Mouse (Mus musculus) cerebellum, postnatal 25 days (tissue): ENCODE measurements at regions not wholly inside any gene's neighbourhood (a gene's known extent, or its start where the extent isn't known, plus 50 kb on each side); places are given as distances from the start of the nearest gene placed in this dataset.

Experiments
- DNase-seq, 2 experiments: peaks; one replicate each; pipeline ENCODE4 v3.0.0; 2021; ENCODE audit warnings: mixed read lengths in 2 of 2

GRCm38 (mm10) chr16:72152920-72153319 lies 155.2 kb upstream of the Robo1 start:
- DNase-seq = no peak

GRCm38 (mm10) chr16:72157913-72158312 lies 150.2 kb upstream of the Robo1 start:
- DNase-seq = peak in 1 of 2 experiments; percentile 2

- DNase-seq = no peak
Observed at GRCm38 (mm10) chr16:72159411-72159810, 148.7 kb upstream of the Robo1 start.

DNA sequence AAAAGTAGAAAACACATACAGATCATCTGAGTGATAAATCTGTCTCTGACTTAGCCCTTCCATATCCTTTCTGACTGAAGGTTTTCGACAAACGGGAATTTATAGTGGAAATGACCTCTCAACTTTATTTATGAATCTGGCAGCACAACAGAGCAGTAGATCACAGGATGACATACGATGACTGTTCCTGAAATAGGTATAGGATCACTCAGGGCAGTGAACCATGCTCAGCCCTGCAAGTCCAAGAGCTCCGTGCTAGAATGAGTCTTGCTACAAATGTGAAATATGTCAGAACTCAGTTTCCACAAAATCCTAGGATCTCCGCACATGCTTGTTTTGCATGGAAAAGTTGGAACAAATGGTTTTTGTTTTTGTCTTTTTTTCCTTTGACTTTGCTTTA lies 132.4 kb upstream of the Robo1 start:
- no peak for DNase-seq

- no peak for DNase-seq
Observed at GRCm38 (mm10) chr16:72194320-72194719, 113.8 kb upstream of the Robo1 start.

DNA sequence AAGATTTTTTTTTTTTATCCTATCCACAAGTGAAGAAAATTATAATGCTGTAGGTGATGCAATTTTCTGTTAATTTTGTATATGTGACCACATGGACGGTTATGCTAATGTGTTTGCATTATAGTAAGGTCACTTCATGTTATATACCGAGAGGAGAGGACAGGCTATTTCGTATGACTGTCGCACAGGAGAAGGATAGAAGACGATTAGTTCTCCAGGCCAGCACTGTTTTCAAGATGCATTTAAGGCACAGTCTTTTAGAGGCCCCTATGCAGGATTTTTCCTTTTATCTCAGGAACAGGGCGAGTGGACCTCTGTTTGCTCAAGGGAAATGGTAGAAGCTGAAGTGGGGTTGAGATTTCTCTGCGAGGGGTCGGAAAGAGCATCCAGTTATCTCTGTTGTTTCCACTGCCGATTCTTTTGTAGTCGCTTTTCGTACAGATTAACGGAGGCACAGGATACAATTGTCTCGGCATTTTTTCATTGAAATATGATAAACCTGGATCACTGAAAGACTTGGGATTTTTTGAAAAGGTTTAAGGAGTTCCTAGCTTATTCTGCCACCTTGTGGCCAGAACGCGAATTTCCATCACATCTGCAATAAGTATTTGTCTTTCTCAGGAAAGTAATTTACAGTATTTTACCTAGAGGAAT lies 92.6 kb upstream of the Robo1 start:
- DNase-seq = peak; percentile 31 to 68

GRCm38 (mm10) chr16:72218021-72218420 lies 90.1 kb upstream of the Robo1 start:
- DNase-seq = no peak

- peak; percentile 6 to 7 for DNase-seq
Observed at GRCm38 (mm10) chr16:72221912-72222502, 86.1 kb upstream of the Robo1 start.

DNA sequence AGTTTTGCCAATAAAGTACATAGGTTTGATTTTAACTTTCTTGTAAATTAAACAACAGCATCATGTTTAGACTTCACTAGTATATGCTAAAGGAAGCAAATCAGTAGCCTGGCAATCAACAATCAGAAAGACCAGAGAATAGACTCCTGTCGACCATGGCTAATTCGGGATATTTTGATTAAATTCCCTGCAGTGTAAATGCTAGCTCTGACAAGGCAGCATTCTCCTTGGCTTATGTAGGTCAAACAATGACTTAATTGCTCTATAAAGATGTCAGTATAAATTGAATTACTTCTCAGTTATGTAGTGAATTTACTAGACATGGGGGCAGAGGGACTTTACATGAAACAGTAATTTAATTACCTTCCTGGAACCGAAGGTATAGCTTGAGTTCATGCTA lies 84.2 kb upstream of the Robo1 start:
- DNase-seq = no peak

- DNase-seq = no peak
Observed at GRCm38 (mm10) chr16:72225157-72225880, 82.8 kb upstream of the Robo1 start.

- no peak for DNase-seq
Observed at GRCm38 (mm10) chr16:72234366-72234765, 73.7 kb upstream of the Robo1 start.

DNA sequence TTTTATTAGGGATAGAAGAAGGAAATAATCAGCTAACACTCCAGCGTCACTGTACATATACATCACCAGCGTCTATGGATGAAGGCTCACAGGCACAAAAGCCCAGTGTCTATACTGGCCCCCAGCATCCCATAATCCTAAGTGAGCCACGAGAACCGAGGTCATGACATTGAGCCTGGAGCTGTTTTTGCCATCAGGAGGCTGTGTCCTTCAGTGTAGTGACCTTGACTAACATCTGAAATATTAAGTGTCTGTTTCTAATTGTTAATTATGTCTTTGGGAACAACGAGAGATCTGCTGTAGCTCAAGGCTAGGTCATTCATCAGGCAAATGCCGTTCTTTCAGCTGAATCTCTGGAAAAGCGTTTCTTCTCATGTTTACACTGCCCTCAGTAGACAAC lies 68.5 kb upstream of the Robo1 start:
- DNase-seq = no peak

DNA sequence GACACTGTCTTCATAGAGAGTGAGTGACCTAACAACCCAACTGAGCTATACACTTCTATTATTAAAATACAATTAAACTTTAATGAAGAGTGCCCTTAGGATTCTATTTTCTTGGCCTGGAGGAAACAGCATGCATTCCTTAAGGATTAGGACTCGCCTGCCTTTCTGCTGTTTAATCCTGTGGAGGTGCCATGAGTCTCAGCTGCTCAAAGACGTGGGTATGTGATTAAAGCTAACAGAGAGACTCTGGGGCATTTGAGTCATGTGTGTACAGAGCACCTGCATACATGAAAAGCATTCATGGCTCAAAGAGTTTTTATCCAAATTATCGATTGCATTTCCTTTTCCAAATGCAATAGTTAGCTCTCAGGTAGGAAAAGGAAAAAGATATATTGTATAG lies 51.7 kb upstream of the Robo1 start:
- no peak for DNase-seq
